Mouse (Mus musculus) heart, postnatal 4 days (tissue): ENCODE data around the gene Ccdc159. TPM values are rescaled to one million over a fixed set of nuclear protein-coding genes. Genes with fewer than 3 reads are reported as not detected.
A peak's percentile ranks its signal among the peaks of the same experiment; 100 is the strongest.

ENCODE experiments used
- DNase-seq: peaks from one replicate; pipeline ENCODE4 v3.0.0; 2021
- total RNA-seq, 2 experiments: library from RNA; stranded (reverse); gene quantifications; 2 replicates each; pipeline ENCODE4 v1.2.3; 2021

The Ccdc159 gene
- total RNA-seq, 2 experiments from 2014 or later, result 0.83 to 1.2 TPM

- no peak for DNase-seq
These were observed 8.3 kb downstream of the Ccdc159 start for GRCm38 (mm10) chr9:21935466-21936131.

- peak; percentile 96 for DNase-seq
These were observed 9.7 kb downstream of the Ccdc159 start, which contains the start of gene Plppr2 for GRCm38 (mm10) chr9:21936692-21937570. Gene Plppr2, plus strand, starts transcription at chr9:21937033.

GRCm38 (mm10) chr9:21937711-21938175 lies 10.5 kb downstream of the Ccdc159 start:
- DNase-seq, result no peak

- no peak for DNase-seq
These were observed 11.1 kb downstream of the Ccdc159 start for GRCm38 (mm10) chr9:21938234-21938855.

GRCm38 (mm10) chr9:21943046-21943445 lies 15.8 kb downstream of the Ccdc159 start:
- DNase-seq, result no peak

- DNase-seq, result no peak
These were observed 16.4 kb downstream of the Ccdc159 start for GRCm38 (mm10) chr9:21943638-21944037.

- no peak for DNase-seq
These were observed 17.0 kb downstream of the Ccdc159 start for GRCm38 (mm10) chr9:21944267-21944666.

GRCm38 (mm10) chr9:21947540-21948130 lies 20.4 kb downstream of the Ccdc159 start:
- DNase-seq, result no peak

- DNase-seq, result no peak
These were observed 20.9 kb downstream of the Ccdc159 start for GRCm38 (mm10) chr9:21948146-21948545.

- no peak for DNase-seq
These were observed 21.5 kb downstream of the Ccdc159 start for GRCm38 (mm10) chr9:21948790-21949189.

- DNase-seq, result peak; percentile 87
These were observed 23.1 kb downstream of the Ccdc159 start for GRCm38 (mm10) chr9:21950322-21950721.

- DNase-seq, result no peak
These were observed 24.7 kb downstream of the Ccdc159 start for GRCm38 (mm10) chr9:21951977-21952376.

GRCm38 (mm10) chr9:21953600-21953999 lies 26.3 kb downstream of the Ccdc159 start:
- DNase-seq, result no peak

GRCm38 (mm10) chr9:21954635-21955034 lies 27.4 kb downstream of the Ccdc159 start:
- DNase-seq, result no peak

GRCm38 (mm10) chr9:21955225-21955569 lies 27.9 kb downstream of the Ccdc159 start:
- no peak for DNase-seq

GRCm38 (mm10) chr9:21955570-21956281 lies 28.5 kb downstream of the Ccdc159 start, which contains the start of gene Swsap1:
Gene Swsap1, plus strand, starts transcription at chr9:21955755.
- DNase-seq, result peak; percentile 99

GRCm38 (mm10) chr9:21958372-21958771 lies 31.1 kb downstream of the Ccdc159 start:
- DNase-seq, result no peak

GRCm38 (mm10) chr9:21959244-21959643 lies 32.0 kb downstream of the Ccdc159 start:
- no peak for DNase-seq

- DNase-seq, result no peak
These were observed 32.9 kb downstream of the Ccdc159 start for GRCm38 (mm10) chr9:21960135-21960534.

GRCm38 (mm10) chr9:21960558-21961208 lies 33.4 kb downstream of the Ccdc159 start:
- DNase-seq, result peak; percentile 30

GRCm38 (mm10) chr9:21961366-21961980 lies 34.2 kb downstream of the Ccdc159 start:
- no peak for DNase-seq
